Mouse (Mus musculus) liver, embryonic 14.5 days (tissue): ENCODE results near the gene Notch2.

Experiments
- CTCF ChIP-seq: IDR thresholded peaks from 2 replicates; pipeline ENCODE4 v1.5.1; 2016; ENCODE audit warnings: antibody characterized with exemption, low read depth, control low read depth
- EP300 ChIP-seq: IDR thresholded peaks from 2 replicates; pipeline ENCODE4 v1.6.1; 2016; ENCODE audit warnings: antibody characterized with exemption, low read depth

- TF ChIP-seq CTCF (no peak), EP300 (no peak)
These were observed 143.7 kb downstream of the Notch2 start for GRCm38 (mm10) chr3:98157073-98157472.
